Mouse (Mus musculus) ES-CJ7 (cell line): ENCODE data around the gene Flvcr2.

Experiments used
- DNase-seq: peaks from one replicate; pipeline ENCODE4 v3.0.0; 2011; ENCODE audit warnings: low read depth, low spot score

Flvcr2 gene

DNA sequence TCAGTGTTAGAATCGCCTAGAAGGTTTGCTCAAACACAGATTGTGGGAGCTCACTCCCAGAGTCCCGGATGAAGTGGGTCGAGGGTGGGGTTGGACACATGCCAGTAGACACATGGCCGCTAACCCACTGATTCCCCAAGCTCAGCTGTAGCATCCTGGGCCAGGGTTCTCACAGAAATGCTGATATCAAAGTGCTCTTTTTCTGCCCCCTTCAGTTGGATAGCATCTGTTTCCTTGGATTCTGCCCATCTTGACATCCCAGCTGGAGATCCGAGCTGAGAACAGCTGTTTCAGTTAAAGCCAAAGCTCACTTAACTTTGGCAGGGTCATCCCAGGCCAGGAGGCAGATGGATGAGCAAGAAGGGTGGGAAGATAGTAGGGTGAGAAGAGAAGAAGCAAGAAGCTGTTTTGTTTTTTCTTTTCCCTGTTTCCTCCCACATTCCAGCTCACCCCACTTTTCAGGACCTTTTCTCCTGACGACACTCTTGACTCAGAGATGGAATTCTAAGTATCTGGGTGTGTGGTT is 46.5 kb downstream of the Flvcr2 start:
- DNase-seq = no peak

DNA sequence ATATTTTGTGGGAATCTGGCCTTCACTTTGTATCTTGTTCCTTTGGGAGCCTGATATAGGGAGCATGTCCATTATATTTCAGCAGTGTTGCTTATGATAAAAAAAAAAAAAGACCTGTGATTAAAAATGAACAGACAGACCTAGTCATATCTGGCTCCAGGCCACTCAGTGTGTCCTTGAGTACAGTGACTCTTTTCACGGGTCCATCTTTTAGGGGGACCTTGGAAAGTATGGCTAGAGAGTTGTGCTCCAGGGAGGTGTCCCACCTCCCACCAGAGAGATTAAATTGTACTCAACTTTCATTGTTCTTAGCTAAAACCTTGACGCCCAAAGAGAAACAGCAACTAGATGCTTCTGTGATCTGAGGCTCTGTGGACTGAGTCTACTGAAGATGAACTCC is 47.8 kb downstream of the Flvcr2 start:
- no peak for DNase-seq

DNA sequence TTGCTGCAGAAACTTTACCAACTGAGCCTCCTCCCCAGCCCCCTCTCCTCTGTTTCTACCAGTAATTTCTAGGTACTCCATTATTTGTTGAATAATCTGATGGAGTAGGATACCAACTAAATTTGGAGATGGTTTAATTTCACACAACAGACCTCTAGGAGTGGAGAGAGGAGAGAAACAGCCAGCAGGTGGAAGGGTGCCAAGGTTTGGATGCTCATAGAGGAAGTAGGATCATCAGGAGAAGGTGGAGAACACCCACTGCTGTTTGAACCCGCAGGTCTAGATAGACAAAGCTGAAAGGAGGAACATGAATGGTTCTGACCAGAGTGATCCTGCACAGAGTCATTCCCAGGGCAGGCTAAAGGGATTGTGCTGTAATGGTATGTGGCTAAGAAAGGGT is 49.2 kb downstream of the Flvcr2 start:
- no peak for DNase-seq

DNA sequence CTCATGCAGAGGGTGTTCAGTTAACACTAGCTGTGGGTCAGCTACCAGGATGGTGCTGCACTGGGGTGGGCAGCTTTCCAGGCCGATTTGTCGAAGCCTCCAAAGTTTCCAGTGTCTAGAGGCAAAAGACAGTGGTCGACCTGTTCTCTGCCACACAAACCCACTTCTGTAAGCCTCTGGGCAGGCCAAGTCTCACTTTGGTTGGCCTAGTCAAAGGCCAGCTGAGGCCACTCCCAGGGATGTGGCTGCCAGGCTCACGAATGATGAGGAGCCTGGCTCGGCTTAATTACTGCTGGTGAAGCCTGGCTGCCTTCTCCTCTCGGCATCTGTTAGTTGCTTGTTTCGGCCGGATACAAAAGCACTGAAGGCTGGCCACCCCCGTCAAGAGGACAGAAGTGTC is 53.7 kb downstream of the Flvcr2 start:
- no peak for DNase-seq

DNA sequence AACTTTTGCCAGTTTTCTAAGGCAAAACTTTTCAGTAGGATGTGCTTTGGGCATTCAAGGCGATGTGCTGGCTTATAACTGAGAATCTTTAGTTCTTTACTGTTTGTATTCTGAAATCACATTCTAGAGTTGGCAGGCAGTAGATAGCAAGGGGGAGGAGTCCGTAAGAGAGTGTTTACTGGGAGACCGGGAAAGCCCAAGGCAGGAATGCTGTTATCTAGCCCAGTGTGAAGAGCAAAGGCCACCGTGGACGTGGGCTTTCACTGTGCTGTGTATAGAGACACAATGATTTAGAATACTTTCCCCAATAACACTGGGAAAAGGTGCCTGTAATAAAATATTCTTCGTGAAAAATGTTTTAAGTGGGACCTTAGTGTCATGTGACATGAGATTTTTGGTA is 63.4 kb downstream of the Flvcr2 start:
- no peak for DNase-seq

DNA sequence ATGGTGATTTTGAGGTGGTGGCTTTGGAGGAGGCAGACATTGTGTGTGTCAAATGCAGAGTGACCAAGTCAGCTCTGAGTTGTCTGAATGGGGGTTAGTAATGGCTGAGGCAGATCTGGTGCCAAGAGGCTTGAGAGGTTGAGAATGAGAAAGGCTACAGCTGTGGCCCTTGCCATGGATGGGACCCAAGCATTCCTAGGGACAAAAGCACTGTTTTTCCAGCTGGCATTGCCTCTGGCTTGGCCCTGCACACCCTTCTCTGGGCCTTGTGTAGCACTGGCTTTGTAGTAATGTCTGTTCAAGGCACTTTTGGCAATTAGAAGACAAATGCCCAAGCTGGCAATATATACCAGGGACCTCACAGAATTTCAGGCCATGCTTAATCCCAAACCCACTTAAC is 64.6 kb downstream of the Flvcr2 start:
- DNase-seq = no peak

DNA sequence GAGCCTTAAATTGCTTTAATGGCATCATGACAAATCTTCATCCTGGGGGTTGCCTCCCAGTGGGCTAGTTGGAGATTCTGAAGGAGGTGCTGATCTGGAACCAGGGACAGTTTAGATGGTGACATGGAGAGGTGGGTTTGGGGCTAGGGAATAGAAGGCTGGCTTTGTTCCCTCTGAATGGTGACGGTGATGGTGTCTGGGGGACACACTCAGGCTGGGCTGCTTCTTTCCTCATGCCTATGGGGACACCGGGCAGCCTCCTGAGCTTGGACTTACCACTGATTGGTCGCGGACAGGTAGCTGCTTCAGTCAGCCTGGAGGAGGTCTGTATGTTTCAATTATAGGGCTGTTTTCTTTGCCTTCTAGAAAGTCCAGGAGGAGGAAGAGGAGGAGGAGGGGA is 65.3 kb downstream of the Flvcr2 start:
- DNase-seq = no peak

DNA sequence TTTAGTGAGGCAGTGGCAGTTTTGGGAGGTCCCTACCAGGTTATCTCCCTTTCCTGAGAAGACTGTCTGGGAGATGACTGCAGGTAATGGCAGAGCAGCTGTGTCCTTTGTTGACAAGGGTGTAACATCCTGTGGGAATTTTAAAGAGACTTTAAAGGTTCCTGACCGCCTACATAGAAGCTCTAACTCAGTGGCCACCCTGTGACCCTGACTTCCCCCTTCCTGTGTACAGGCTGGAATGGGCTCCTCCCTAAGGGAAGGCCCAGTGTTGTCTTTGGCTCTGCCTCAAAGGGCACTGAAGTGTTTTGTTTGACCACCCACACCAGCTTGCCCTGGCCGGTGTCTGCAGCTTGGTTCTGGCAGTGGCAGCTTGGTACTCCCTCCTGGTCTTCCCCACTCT is 67.3 kb downstream of the Flvcr2 start:
- peak; percentile 53 for DNase-seq

DNA sequence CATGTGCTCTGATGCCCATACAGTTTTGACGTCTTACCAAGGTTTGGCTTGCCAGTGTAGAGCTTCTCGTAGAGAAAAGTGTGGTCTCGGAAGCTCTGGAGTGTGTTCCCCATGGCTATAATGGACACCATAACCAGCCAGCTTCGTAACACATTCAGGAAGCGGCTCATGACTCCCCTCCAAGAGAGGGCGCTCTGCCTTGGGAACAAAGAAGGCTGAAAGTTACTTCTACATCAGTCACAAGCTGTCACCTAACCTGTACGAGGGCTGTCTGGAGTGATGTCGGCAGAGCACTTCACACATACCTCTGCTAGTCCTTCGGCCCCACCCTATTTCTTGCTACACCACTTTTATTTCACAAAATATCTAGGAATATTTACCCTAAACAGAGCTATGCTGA is 75.7 kb downstream of the Flvcr2 start:
- peak; percentile 58 for DNase-seq

DNA sequence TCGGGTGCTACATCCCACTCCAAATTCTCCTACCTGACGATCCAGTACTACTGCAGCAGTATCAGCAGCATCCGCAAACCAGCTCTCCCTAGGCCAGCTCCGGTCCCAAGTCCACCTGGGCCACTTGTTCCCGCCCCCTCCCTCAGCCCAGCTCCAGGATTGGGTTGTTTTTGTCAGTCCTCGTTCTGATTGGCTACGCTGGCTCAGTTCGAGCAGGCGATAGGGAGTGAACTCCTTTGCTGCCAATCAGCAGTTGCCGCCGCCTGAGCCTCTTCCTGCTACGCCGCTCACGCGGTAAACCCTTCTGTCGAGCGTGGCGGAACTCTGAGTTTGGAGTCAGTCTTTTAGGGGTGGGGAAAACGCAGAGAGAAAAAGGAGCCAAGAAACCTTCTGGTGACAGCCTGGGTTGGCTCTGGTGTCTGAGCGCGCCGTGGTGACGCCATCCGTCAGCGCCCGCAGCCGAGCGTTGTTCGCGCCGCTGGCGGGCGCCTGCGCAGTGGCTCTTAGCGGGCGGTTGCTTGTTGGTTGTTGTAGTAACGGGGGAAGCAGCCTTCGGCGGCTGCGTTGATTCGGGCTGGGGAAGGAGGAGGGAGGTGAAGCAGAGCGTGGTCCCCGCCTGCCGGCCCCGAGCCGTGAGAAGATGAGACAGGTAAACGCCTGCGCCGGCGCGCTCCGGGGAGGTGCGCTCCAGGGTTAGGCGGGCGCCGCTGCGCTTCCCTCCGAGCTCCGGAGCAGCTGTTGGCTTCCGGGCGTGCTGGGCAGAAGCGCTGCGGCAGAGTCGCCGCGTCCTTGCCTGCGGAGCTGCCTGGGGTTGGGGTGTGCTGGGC is 78.3 kb downstream of the Flvcr2 start, which contains the start of the genes Erg28 and Ttll5:
TSS of gene Erg28 (minus strand) at position 113 of the 827 bp plus-strand sequence.
TSS of gene Ttll5 (plus strand) at position 222 of the 827 bp plus-strand sequence.
- peak; percentile 95 for DNase-seq

DNA sequence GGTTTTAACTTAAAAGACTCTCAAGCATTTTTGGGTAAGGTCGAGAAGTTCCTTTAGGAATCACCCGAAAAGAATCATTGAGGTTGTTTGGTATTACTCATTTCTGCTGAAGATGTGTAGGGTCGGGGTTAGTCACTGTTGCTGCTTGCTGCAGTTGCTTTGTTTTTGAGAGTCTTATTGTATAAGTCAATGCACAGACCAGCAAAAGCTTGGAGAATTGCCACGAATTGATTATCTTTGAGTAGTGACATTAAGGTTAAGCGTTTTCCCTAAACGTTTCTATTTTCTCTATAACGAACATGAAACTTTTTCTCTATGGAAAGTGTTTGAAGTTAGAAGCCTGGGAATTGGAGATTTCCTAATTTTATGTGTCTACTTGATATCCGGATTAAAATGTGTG is 79.0 kb downstream of the Flvcr2 start:
- no peak for DNase-seq

DNA sequence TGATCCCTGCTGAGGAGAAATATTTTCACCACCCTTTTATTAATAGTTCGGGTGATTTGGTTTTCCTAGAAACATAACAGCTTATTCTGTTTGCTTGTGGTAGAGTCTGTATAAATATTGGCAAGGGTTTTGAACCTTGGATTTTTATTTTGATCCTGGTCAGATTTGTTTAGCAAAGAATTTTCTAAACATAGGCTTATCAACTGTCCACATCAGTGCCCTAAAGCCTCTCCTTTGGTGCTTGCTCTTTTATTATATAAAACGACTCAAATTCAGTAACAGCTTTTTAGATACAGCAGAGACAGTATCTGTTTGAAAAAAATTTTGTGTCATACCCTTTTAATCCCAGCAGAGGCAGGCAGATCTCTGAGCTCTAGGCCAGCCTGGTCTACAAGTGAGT is 79.5 kb downstream of the Flvcr2 start:
- no peak for DNase-seq

DNA sequence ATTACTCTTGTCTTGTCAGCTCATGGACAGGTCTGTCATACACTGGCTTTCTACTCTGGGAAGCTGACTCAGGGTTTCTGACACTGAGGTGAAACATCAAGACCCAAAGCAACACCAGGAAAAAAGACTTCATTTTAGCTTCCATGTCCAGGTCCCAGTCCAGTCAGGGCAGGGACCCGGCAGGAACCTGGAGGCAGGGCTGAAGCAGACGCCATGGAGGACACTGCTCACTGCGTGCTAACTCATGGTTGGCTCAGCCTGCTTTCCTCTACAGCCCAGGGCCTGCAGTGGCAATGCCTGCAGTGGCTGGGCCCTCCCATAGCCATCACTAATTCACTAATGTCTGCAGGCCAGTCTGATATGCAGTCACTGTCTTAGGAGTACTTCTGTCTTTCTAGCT is 82.5 kb downstream of the Flvcr2 start:
- no peak for DNase-seq

DNA sequence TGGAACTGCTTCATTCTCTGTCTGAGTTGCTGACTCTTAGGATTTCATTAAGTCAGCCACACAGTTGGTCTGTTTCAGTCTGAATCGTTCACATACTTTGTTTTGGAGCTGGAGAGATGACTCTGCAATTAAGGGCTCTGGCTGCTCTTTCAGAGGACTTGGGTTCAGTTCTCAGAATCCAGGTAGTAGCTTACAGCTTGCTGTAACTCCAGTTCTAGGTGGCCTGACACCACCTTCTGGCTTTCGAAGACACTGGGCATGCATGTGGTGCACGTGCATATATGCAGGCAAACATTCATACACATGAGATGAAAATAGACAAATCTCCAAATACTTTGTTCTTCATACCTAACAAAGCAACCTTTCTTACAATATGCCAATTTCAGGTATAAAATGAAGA is 83.5 kb downstream of the Flvcr2 start:
- DNase-seq = no peak

DNA sequence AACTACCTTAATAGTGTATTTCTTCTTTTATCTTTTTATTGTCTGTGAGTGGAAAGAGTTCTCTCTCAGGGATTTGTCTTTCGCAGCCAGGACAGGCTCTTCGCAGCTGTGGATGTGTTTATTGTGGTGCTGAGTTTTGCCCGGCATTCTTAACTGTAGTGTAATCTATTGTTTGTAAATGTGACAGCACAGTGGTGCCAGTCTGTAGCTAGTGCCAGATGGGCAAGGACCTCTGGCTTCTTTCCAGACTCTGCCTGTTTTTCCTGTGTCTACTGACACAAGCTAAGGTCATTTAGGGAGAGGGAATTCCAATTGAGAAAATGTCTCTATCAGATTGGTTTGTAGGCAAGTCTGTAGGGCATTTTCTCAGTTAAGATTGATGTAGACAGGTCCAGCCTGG is 84.4 kb downstream of the Flvcr2 start:
- no peak for DNase-seq

DNA sequence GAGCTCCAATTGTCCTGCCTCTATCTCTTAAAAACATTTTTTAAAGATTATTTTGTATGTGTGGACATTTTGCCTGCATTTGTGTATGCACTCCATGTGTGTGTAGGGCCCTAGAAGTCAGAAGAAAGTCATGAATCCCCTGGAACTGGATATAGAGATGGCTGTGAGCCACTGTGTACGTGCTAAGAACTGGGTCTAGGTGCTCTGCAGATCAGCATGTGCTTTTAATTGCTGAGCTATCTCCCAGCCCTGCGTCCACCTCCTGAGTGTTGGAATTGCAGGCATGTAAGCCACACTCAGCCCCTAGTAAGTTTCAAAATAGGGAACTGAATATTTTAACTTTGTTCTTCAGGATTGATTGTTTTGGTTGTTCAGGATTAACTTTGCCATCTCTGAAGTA is 88.2 kb downstream of the Flvcr2 start:
- no peak for DNase-seq

DNA sequence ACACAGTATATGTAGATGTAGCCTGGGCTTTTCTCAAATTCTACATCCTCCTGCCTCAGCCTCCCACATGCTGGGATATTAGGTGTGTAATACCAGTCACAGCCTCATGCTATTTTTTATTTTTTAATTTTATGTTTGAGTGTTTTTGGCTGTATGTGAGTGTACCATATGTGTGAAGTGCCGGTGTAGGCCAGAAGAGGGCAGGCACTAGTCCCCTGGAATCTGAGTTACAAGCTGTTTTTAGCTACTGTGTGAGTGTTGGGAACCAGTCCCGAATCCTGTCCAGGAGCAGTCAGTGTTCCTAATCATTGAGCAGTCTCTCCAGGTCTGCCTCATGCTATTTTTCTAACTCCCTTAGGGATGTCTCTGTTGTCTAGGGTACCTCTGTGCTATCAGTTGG is 91.4 kb downstream of the Flvcr2 start:
- no peak for DNase-seq

DNA sequence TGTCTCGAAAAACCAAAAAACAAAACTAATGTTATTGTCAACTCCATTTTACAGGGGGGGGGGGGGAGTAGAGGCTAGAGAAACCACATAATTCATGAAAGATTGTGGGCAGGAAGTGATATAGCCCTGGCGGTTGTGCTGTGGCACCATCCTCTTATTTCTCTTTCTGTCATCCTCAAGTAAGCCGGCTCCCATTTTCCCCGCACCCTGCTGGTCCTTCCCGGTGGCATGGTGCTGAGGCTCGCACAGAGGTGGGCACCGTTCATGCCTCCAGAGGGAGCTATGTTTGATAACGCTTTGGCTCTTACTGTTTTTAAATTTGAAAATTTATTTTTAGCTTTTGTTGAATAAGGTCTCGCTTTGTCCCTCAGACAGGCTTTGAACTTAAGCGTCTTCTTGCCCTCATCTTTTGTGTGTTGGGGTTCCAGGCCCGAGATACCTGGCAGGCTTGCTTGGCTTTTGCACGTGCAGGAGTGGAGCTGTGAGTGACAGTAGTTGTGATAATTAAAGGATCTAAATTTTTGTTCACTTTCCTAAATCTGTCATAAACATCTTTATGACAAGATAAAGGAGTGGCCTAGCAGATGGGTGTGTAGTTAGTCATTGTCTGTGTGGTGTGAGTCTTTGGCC is 93.1 kb downstream of the Flvcr2 start:
- DNase-seq = no peak

DNA sequence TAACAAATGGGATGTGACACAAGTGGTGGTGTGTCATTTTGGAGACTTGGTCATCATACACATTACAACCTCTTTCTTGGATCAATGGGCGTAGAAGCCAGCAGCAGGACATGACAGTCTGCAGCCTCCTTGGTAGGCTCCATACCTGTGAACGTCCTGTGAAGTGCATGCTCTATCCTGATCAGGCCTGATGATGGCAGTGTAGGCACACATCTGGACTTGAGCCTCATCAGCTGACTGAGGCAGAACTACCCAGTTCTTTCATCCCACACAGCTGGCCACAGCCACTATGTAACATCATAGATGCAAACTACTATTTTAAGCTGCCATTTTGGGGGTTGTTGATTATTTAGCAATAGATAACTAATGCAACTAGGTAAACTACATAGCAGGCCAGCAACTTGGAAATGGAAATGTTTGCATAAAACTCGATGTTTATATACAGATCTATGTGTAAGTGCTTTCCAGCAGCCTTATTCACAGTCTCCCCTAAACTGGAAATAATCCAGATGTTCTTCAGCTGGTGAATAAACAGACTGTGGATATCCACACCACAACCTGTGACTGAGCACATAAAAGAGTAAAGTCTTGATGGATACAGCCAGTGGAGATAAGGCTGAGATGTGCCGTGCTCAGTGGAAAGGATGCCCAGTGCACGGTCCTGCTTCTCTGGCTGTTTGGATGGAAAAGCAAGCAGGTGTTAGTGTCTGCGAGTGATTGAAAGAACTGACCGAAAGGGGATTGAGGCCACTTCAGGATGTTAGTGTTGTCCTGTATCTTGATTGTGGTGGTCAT is 102.0 kb downstream of the Flvcr2 start:
- peak; percentile 56 for DNase-seq

DNA sequence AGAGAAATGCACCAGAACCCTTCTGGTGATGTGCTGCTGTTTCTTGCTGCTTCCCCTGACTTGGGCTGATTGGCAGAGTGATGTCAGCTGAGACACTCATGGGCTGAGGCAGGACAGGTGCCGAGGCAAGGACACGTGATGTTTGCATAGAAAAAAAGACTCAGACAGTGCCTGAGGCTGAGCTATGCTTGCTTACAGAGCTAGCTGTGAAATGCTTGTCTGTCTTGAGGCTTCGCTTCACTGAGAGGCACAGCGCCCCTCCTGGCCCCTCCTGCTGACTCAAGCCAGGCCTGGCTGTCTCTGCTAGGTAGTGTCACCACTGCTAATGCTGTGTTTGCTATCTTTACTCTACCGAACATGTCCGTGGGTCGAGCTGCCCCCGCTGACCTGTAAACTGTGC is 104.3 kb downstream of the Flvcr2 start:
- no peak for DNase-seq

DNA sequence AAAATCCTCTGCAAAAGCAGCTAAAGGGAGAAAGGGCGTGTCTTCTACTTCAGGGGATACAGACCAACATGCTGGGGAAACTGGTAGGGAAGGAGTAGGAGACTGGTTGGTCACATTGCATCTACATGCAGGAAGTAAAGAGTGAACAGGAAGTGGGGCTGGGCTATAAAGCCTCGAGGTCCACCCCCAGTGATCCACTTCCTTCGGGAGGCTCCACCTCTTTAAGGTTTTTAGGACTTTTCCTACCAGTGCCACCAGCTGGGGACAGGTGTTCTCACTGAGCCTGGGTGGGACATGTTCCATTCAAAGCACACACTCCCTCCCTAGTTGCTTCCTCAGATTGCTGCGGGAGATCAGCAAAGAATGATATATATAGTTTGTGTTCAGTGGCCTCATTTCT is 107.5 kb downstream of the Flvcr2 start:
- no peak for DNase-seq

DNA sequence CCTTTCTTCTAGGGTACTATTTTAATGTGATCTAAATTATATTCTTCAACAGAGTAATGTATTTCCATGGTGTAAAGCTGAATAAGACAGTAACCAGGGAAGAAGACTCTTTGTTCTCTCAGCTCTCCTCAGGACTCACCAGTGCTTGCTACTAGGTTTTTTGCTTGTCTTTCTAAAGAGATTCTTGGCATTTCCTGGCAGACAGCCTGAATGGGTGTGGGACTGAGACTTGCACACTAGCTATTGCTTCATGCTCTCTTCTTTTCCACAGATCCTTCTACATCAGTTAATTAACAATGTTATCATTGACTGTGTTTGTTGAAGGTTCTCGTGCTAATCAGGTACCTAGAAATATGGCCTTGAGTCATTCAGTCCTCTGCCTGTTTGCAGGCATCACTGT is 107.9 kb downstream of the Flvcr2 start:
- no peak for DNase-seq
